Mouse (Mus musculus) ES-E14 (cell line): ENCODE results near the gene Gm2016. TPM values are rescaled to one million over a fixed set of nuclear protein-coding genes. Genes with fewer than 3 reads are reported as not detected.
"Not testable (repeated sequence)": the region's sequence is repeated elsewhere in the genome, so short reads cannot be mapped to it uniquely, and the experiment has no call there.

ENCODE experiments used
- DNase-seq: peaks from one replicate; pipeline ENCODE4 v3.0.0-alpha.2; 2013; ENCODE audit warnings: low read depth, low spot score
- H3K27ac ChIP-seq: 2 replicates; pipeline ENCODE4 v1.5.1; 2012; ENCODE audit warnings: low read depth, mild to moderate bottlenecking, low read length, moderate library complexity, mixed read lengths; ENCODE audit not compliant: poor library complexity, insufficient read depth, severe bottlenecking
- H3K36me3 ChIP-seq: 2 replicates; pipeline ENCODE4 v1.6.1; 2012; ENCODE audit warnings: mild to moderate bottlenecking, low read length, moderate library complexity, mixed read lengths; ENCODE audit not compliant: control insufficient read depth, poor library complexity, insufficient read depth, severe bottlenecking
- H3K4me1 ChIP-seq, 2 experiments: fragments of 150-350 bp in 1 of 2; sonication (generic) in 1 of 2; 2 replicates each; pipeline ENCODE4 v1.6.1; 2012; ENCODE audit warnings: low read length in 2 of 2, mild to moderate bottlenecking in 1 of 2, mixed read lengths in 1 of 2; ENCODE audit not compliant: control insufficient read depth in 2 of 2, insufficient read depth in 2 of 2, poor library complexity in 1 of 2
- H3K4me3 ChIP-seq, 2 experiments: fragments of 150-350 bp in 1 of 2; sonication (generic) in 1 of 2; 2 replicates each; pipeline ENCODE4 v1.5.1; 2012; ENCODE audit warnings: low read length in 2 of 2, low read depth in 1 of 2, mild to moderate bottlenecking in 1 of 2, mixed read lengths in 1 of 2; ENCODE audit not compliant: insufficient read depth in 1 of 2, poor library complexity in 1 of 2, severe bottlenecking in 1 of 2
- H3K9ac ChIP-seq: 2 replicates; pipeline ENCODE4 v1.6.1; 2012; ENCODE audit warnings: low read depth, mild to moderate bottlenecking, low read length, mixed read lengths; ENCODE audit not compliant: poor library complexity, insufficient read depth, severe bottlenecking
- H3K9me3 ChIP-seq: fragments of 150-350 bp; sonication (generic); 2 replicates; pipeline ENCODE4 v1.6.1; 2012; ENCODE audit warnings: low read depth, mild to moderate bottlenecking, low read length; ENCODE audit not compliant: control insufficient read depth, insufficient read depth
- in situ Hi-C, 2 experiments: fragments of 600-800 bp; cut with MboI; formaldehyde crosslinking; loops; one replicate each; pipeline ENCODE4 v1.15.1; 2025; ENCODE audit warnings: low sequenced_read_pairs in 2 of 2, inconsistent platforms in 1 of 2; ENCODE audit not compliant: unreplicated experiment in 2 of 2
- total RNA-seq: library from RNA; depleted of rRNA; stranded (reverse); fragments of 300-350 nt; gene quantifications from 2 replicates; pipeline ENCODE4 v1.2.3, GENCODE M21; 2012; rRNA removed

Gm2016 gene
- 38.6 and 44.0 TPM in 2 replicates for total RNA-seq

DNA sequence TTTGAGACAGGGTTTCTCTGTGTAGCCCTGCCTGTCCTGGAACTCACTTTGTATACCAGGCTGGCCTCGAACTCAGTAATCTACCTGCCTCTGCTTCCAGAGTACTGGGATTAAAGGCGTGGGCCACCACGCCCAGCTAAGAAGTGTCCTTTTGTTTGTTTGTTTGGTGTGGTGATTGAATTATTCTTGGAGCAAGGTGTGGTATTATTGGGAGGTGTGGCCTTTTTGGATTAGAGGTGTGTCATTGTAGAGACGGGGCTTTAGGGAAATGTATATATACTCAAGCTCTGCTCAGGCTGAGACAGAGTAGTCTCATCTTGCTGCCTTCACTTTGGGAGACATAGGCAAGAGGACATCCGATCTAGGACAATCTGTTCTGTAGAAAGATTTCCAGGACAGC is at the start of gene Gm2016:
Gm2016 (plus strand) TSS at position 301 of the 400 bp plus-strand sequence.
- H3K4me1 ChIP-seq, H3K36me3 ChIP-seq, DNase-seq, H3K9me3 ChIP-seq, H3K27ac ChIP-seq, in situ Hi-C loops, H3K9ac ChIP-seq, H3K4me3 ChIP-seq: not testable (repeated sequence)

DNA sequence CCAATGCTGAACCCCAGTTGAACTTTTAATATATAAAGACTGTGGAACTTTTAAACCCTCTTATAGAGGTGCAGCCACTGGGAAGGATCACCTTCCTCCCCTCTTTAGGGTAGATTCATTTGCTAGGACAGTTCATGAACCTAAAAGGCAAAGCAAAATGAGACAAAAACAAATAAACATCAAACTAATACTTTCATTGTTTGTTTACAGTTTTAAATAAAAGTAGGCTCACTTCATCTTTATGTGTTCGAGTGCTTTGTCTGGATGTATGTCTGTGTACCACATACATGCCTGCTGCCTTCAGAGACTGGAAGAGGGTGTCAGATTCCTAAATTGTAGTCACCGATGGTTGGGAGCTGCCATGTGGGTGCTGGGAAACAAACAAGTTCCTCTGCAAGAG is 31.6 kb upstream of the Gm2016 start, which contains the start of gene Gm2001:
Gm2001 (minus strand) TSS at position 101 of the 400 bp plus-strand sequence.
- H3K4me1 ChIP-seq, H3K9ac ChIP-seq, H3K27ac ChIP-seq, H3K9me3 ChIP-seq, H3K4me3 ChIP-seq, H3K36me3 ChIP-seq, in situ Hi-C loops, DNase-seq: not testable (repeated sequence)

DNA sequence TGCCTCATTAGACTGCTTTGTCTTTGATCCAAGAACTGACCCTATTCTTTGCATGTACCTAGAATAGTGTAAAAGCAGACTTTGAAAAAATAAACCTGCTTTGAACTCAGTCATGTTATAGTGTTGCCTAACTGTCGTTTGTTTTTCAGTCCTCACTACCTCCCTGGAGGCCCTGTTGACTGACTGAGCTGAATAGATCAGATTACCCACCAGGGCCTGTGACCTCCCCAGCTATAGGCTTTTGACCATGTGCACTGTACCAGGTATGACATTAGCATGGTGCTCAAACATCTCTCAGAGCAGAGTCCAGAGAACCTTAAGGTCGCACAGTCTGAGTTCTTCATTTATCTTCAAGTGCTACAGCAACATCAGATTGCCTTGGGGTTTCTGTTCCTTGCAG is 23.2 kb upstream of the Gm2016 start:
- H3K9me3 ChIP-seq, H3K9ac ChIP-seq, H3K36me3 ChIP-seq, in situ Hi-C loops, H3K4me3 ChIP-seq, DNase-seq, H3K27ac ChIP-seq, H3K4me1 ChIP-seq: not testable (repeated sequence)

DNA sequence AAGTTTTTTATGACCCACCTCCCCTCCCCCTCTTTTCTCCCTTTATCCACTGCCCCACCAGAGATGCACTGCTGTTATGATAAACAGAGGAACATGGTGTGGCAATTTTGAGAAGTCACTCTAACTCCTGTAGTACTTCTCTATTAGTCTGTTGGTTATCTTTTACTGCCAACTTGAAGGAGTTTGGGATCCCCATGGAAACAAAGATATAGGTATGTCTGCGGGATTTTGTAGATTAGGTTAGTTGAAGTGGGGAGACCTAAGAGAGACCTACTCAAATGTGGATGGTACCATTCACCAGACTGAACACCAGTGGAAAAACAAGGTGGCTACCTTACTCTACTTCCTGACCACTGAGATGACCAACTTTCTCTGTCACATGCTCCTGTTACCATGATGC is 17.8 kb upstream of the Gm2016 start:
- DNase-seq, H3K27ac ChIP-seq, in situ Hi-C loops, H3K36me3 ChIP-seq, H3K9me3 ChIP-seq, H3K4me3 ChIP-seq, H3K4me1 ChIP-seq, H3K9ac ChIP-seq: not testable (repeated sequence)

DNA sequence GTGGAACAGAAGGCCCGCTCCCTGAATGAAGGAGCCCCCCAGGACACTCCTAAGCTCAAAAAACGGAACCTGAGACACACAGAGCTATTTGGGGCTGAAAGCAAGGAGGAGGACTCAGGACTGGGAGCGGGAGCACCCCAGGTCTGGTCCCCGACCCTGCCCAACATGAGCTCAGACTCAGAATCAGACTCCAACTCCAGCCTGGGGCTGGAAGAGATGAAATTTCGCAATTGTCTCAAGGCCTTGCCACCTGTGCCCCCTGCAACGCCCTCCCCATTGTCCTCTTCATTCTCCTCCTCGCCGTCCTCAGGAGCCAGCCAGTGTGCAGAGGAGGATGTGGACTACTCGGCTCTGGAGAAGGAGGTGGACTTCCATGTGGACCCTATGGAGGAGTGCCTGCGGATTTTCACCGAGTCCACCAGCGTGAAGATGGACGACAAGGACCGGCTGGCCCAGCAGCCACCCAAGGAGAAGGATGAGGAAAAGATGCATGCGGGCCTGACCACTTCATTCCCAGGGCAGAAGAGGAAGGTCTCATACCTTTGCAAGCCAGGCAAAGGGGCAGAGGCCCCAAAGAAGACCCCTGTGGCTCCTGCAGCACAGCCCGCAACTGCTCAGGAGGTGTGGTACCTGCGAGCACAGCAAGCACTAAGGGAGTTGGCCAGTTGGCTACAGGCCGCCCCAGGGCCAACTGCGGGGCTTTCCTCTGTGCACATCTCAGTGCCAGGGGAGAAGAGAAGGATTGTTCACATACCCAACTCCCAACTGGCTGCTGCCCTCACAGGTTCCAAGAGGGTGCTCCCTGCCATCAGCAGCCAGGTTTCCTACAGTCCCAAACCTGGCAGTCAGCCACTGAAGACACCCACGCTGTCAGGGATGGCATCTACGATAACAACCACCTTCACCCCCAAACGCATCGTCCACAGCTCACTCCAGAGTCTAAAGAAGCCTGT is 11.9 kb upstream of the Gm2016 start:
- H3K4me3 ChIP-seq, DNase-seq, H3K9me3 ChIP-seq, H3K27ac ChIP-seq, H3K36me3 ChIP-seq, in situ Hi-C loops, H3K9ac ChIP-seq, H3K4me1 ChIP-seq: not testable (repeated sequence)

DNA sequence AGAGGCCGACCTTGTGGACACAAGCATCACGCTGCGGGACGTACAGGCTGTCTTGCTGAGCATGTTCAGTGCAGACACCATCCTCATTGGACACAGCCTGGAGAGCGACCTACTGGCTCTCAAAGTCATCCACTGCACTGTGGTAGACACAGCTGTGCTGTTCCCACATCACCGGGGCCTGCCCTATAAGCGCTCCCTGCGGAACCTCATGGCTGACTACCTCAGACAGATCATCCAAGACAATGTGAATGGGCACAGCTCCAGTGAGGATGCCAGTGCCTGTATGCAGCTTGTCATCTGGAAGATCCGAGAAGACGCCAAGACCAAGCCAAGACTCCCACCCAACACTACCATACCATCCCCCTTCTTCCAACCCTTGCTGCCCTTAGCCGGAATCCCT is 10.2 kb upstream of the Gm2016 start:
- H3K36me3 ChIP-seq, in situ Hi-C loops, H3K4me3 ChIP-seq, H3K9ac ChIP-seq, DNase-seq, H3K9me3 ChIP-seq, H3K4me1 ChIP-seq, H3K27ac ChIP-seq: not testable (repeated sequence)

DNA sequence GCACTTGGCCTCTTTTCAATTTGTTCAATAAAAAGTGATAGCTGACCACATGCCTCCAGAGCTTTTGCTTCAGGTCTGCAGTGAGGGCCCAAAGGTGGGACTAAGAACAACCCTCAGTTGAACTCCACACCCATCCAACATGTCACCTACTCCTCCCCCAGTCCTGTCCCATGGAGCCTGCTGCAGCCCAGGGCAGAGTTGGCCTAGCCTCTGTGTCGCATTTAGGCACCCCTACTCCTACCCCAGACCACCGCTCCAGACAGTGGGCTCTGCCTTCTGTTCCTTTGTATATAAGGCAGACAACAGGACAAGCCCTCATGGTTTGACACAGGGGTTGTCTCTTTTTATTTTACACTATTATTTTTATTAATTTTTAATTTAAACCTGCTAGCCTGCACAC is 9.8 kb upstream of the Gm2016 start:
- DNase-seq, in situ Hi-C loops, H3K9ac ChIP-seq, H3K9me3 ChIP-seq, H3K27ac ChIP-seq, H3K36me3 ChIP-seq, H3K4me3 ChIP-seq, H3K4me1 ChIP-seq: not testable (repeated sequence)

DNA sequence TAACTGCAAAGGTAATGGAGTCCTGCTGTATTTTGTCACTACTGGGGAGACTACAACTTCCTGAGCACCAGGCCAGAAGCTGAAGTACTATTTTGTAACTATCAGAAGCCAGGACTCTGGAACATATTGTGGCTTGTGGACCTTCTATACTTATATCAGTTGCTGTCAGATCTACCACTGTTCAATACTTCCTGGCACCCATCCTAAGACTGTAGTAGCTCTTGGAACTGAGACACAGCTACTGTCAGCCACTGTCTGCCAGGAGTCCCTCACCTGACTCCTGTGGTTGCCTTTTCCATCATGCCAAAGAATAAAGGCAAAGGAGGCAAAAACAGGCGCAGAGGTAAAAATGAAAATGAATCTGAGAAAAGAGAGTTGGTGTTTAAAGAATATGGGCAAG is 21.2 kb downstream of the Gm2016 start, which contains the start of gene Gm2022:
Gm2022 (plus strand) TSS at position 301 of the 400 bp plus-strand sequence.
- not testable (repeated sequence) for H3K9me3 ChIP-seq, DNase-seq, H3K27ac ChIP-seq, H3K36me3 ChIP-seq, H3K9ac ChIP-seq, H3K4me1 ChIP-seq, H3K4me3 ChIP-seq
- in situ Hi-C loops = loop anchor here in 1 of 2 experiments (25.0 kb wide), 1 partner anchor 367 kb away; the partner anchor contains the start of genes Gm5662 and Gm8332
